Mouse (Mus musculus): ENCODE results near the gene Acot12. TPM values are rescaled to one million over a fixed set of nuclear protein-coding genes. Genes with fewer than 3 reads are reported as not detected.

The Acot12 gene
- polyA plus RNA-seq, 1 experiment = 0.03 TPM

DNA sequence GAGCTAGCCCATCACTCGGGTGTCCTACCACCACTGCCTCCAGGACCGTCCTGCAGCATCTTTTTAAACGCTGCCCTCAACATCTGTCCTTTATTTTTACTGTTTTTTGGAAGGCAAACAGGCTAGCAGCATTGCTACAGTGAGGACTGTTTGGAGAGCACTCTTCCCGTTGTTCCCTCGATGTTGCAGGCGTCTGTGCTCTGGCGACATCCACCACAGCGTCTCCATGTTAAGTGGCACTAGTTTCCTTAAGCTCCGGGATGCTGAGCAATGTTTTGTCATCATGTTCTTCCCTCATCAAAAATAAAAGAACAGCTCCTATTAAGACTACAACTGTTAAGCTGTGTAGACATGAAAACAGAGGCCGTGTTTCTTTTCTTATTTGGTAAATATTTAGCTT lies 54.3 kb downstream of the Acot12 start:
- 95% methylated on average over 10 of the region's 10 CpGs for WGBS
- Histone ChIP-seq H3K36me3 (ENCODE audit: control insufficient read depth, insufficient read depth, low read length) (peaks cover 48% of the 10 kb centered on the region), H3K4me1 (replicated peaks; ENCODE audit: control insufficient read depth, insufficient read depth, low read length) (no peaks in the 10 kb centered on the region), H3K27ac (ENCODE audit: control insufficient read depth, insufficient read depth, low read length) (no peak overlapping the region), H3K4me3 (ENCODE audit: control insufficient read depth, insufficient read depth, low read length) (no peak overlapping the region), H3K27me3 (ENCODE audit: control insufficient read depth, insufficient read depth, low read length) (no peaks in the 10 kb centered on the region)
- no peak for TF ChIP-seq POLR2A (IDR thresholded peaks at IDR 0.05; ENCODE audit: control insufficient read depth, extremely low read depth, insufficient read depth, low read length, poor library complexity)
- no peak for TF ChIP-seq CTCF (IDR thresholded peaks at IDR 0.05; ENCODE audit: borderline replicate concordance, control insufficient read depth, extremely low read depth, insufficient read depth, low read length, poor library complexity)
- DNase-seq = no peak

DNA sequence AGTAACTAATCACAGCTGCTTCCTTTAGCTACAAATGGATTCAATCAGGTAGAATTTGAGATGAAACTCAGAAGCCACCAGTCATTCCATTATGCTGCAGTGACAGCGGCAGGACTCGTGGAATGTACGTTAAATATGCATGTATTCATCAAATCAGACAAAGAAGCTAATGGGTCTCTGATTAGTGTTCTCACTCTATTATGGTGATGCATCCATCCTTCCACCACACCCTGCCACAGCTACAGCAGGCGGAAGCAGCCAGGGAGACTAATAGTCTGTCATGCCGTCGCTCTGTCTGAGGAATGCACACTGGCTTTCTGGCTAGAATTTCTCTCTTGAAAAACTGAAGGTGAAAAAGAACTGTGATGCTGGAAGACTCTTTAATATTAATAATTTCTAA lies 54.7 kb downstream of the Acot12 start:
- no peak for DNase-seq
- H3K4me3 ChIP-seq (ENCODE audit: control insufficient read depth, insufficient read depth, low read length) = no peak overlapping the region
- H3K27me3 ChIP-seq (ENCODE audit: control insufficient read depth, insufficient read depth, low read length) = no peaks in the 10 kb centered on the region
- 97% methylated on average over 6 of the region's 6 CpGs for WGBS
- H3K36me3 ChIP-seq (ENCODE audit: control insufficient read depth, insufficient read depth, low read length) = peaks cover 52% of the 10 kb centered on the region
- TF ChIP-seq CTCF (IDR thresholded peaks at IDR 0.05; ENCODE audit: borderline replicate concordance, control insufficient read depth, extremely low read depth, insufficient read depth, low read length, poor library complexity) (no peak), POLR2A (IDR thresholded peaks at IDR 0.05; ENCODE audit: control insufficient read depth, extremely low read depth, insufficient read depth, low read length, poor library complexity) (no peak)
- no peak overlapping the region for H3K27ac ChIP-seq (ENCODE audit: control insufficient read depth, insufficient read depth, low read length)
- no peaks in the 10 kb centered on the region for H3K4me1 ChIP-seq (replicated peaks; ENCODE audit: control insufficient read depth, insufficient read depth, low read length)

DNA sequence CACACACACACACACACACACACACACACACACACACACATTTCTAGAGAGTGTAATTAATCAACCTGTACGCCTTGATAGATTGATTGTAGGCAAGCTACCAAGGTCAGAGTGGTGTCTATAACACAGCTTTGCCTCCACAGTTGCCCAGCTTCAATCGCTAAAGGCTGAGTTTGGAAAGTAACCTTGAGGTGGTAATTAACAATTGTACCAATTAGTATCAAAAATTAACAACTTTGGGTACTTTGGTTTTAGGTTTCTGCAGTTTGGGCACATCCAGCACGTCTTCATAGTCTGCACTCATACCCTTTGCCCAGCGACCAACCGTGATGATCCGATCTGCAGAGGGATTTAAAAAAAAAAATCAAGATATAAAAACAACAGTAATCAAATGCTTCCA lies 55.6 kb downstream of the Acot12 start:
- 95% methylated on average over 6 of the region's 6 CpGs for WGBS
- DNase-seq = no peak
- TF ChIP-seq CTCF (IDR thresholded peaks at IDR 0.05; ENCODE audit: borderline replicate concordance, control insufficient read depth, extremely low read depth, insufficient read depth, low read length, poor library complexity) = no peak
- no peaks in the 10 kb centered on the region for H3K27me3 ChIP-seq (ENCODE audit: control insufficient read depth, insufficient read depth, low read length)
- H3K36me3 ChIP-seq (ENCODE audit: control insufficient read depth, insufficient read depth, low read length) = peaks cover 55% of the 10 kb centered on the region
- H3K27ac ChIP-seq (ENCODE audit: control insufficient read depth, insufficient read depth, low read length) = no peak overlapping the region
- H3K4me3 ChIP-seq (ENCODE audit: control insufficient read depth, insufficient read depth, low read length) = no peak overlapping the region
- H3K4me1 ChIP-seq (replicated peaks; ENCODE audit: control insufficient read depth, insufficient read depth, low read length) = no peaks in the 10 kb centered on the region

DNA sequence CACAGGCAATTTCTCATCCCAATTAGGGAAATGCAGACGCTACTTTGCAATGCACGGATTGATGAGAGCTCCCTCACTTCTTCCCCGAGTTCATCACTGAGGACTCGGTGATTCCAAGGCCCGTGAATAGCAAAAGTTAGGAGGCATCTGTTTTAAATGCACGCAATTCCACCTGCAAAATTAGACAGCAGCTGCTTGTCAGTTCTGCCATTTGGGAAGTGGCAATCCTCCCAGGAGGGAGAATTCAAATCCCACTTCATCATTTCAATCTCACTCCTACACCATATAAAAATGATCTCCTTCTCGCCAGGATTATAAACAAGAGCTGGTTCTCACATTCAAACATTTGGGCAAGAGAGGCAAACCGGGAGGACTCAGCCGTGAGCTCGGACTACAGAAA lies 56.1 kb downstream of the Acot12 start:
- 97% methylated on average over 10 of the region's 10 CpGs for WGBS
- TF ChIP-seq CTCF (IDR thresholded peaks at IDR 0.05; ENCODE audit: borderline replicate concordance, control insufficient read depth, extremely low read depth, insufficient read depth, low read length, poor library complexity) (no peak), POLR2A (IDR thresholded peaks at IDR 0.05; ENCODE audit: control insufficient read depth, extremely low read depth, insufficient read depth, low read length, poor library complexity) (no peak)

DNA sequence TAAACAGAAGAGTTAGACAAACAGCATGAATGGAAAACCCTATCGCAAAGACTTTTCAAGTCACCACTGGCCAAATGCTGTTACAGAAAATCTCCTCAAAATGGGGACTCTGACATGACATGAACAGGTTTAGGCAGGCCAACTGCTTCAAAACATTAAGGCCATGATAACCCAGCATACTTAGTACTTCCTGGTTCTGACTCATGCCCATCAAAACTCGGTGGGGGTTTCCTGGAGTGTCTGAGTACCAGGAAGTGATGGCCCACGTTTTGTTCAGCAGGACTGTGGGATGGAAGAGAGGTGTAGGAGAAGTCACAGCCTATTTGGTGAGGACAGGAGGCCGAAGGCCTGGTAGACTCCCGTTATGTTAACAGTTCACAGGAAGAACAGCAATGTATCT lies 60.4 kb downstream of the Acot12 start:
- H3K4me1 ChIP-seq (replicated peaks; ENCODE audit: control insufficient read depth, insufficient read depth, low read length) = peaks cover 2% of the 10 kb centered on the region; the same call in 1 of the 2 replicates
- no peak overlapping the region for H3K27ac ChIP-seq (ENCODE audit: control insufficient read depth, insufficient read depth, low read length)
- no peaks in the 10 kb centered on the region for H3K27me3 ChIP-seq (ENCODE audit: control insufficient read depth, insufficient read depth, low read length)
- DNase-seq = no peak
- 70% methylated on average over 5 of the region's 5 CpGs for WGBS
- peaks cover 65% of the 10 kb centered on the region for H3K36me3 ChIP-seq (ENCODE audit: control insufficient read depth, insufficient read depth, low read length)
- TF ChIP-seq POLR2A (IDR thresholded peaks at IDR 0.05; ENCODE audit: control insufficient read depth, extremely low read depth, insufficient read depth, low read length, poor library complexity) (no peak), CTCF (IDR thresholded peaks at IDR 0.05; ENCODE audit: borderline replicate concordance, control insufficient read depth, extremely low read depth, insufficient read depth, low read length, poor library complexity) (no peak)
- no peak overlapping the region for H3K4me3 ChIP-seq (ENCODE audit: control insufficient read depth, insufficient read depth, low read length)

More for the DNA sequence above, 56.1 kb downstream of the Acot12 start:
- no peaks in the 10 kb centered on the region for H3K27me3 ChIP-seq (ENCODE audit: control insufficient read depth, insufficient read depth, low read length)
- H3K4me1 ChIP-seq (replicated peaks; ENCODE audit: control insufficient read depth, insufficient read depth, low read length) = no peaks in the 10 kb centered on the region
- no peak overlapping the region for H3K27ac ChIP-seq (ENCODE audit: control insufficient read depth, insufficient read depth, low read length)
- no peak overlapping the region for H3K4me3 ChIP-seq (ENCODE audit: control insufficient read depth, insufficient read depth, low read length)
- DNase-seq = no peak
- peaks cover 55% of the 10 kb centered on the region for H3K36me3 ChIP-seq (ENCODE audit: control insufficient read depth, insufficient read depth, low read length)

DNA sequence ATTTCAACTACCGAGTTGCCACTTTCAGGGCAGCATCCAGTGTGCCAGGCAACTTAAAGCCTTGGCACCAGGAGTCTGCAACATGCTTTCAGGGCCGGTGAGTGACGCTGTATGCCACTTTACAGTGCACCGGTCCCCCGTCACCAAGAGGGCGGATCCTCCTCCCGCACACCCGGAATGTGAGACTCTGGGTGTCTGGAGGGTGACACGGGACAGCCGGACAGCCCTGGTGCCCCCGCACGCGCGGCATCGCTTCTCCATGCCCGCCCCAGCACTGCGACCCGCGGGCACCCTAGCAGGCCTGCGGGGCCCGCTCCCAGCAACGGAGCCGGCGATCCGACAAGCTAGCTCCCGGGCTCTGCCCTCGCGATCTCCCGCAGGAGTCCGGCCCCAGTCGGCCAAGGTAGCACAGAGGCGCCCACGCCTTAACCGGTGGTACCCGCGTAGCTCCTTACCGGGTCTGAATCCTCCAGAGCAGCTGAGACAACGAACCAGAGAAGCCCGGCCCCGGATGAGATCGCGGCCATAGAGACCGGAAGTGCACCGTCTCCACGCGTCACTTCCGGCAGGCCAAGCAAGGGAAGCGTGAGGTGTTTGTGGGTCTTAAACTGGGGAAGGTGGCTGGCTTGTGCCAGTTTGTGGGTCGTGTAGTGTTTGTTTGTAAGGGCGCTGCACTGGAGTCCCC lies 66.0 kb downstream of the Acot12 start, which contains the start of gene Zcchc9:
Gene Zcchc9 (minus strand): TSS at position 551 of the 685 bp plus-strand sequence.
- no peaks in the 10 kb centered on the region for H3K27me3 ChIP-seq (ENCODE audit: control insufficient read depth, insufficient read depth, low read length)
- WGBS = under 1% methylated on average over 50 of the region's 50 CpGs
- peak; percentile 84 for DNase-seq
- peaks cover 6% of the 10 kb centered on the region for H3K4me1 ChIP-seq (replicated peaks; ENCODE audit: control insufficient read depth, insufficient read depth, low read length)
- H3K36me3 ChIP-seq (ENCODE audit: control insufficient read depth, insufficient read depth, low read length) = peaks cover 20% of the 10 kb centered on the region
- 0 out of 2 replicates have a peak, but pooled peaks have one; percentile 20 for TF ChIP-seq CTCF (IDR thresholded peaks at IDR 0.05; ENCODE audit: borderline replicate concordance, control insufficient read depth, extremely low read depth, insufficient read depth, low read length, poor library complexity)
- peak; percentile 85 for TF ChIP-seq POLR2A (IDR thresholded peaks at IDR 0.05; ENCODE audit: control insufficient read depth, extremely low read depth, insufficient read depth, low read length, poor library complexity)
- peak within 1 kb of the TSS; percentile 83 for H3K4me3 ChIP-seq (ENCODE audit: control insufficient read depth, insufficient read depth, low read length)
- peak within 1 kb of the TSS; percentile 84 for H3K27ac ChIP-seq (ENCODE audit: control insufficient read depth, insufficient read depth, low read length)
